Mouse (Mus musculus) gastrocnemius, adult 2 months (tissue): ENCODE measurements around the gene Rfx1. TPM values are rescaled to one million over a fixed set of nuclear protein-coding genes. Genes with fewer than 3 reads are reported as not detected.

Experiments
- DNase-seq: peaks from one replicate; pipeline ENCODE4 v3.0.0; 2022
- H3K27ac ChIP-seq: fragments of 200-600 bp; 2 replicates; pipeline ENCODE4 v1.8.1; 2022; ENCODE audit warnings: mild to moderate bottlenecking
- H3K4me3 ChIP-seq: fragments of 200-600 bp; 2 replicates; pipeline ENCODE4 v1.8.1; 2022; ENCODE audit warnings: mild to moderate bottlenecking, moderate library complexity
- CTCF ChIP-seq: fragments of 200-600 bp; IDR thresholded peaks from 2 replicates; pipeline ENCODE4 v1.8.1; 2022; ENCODE audit warnings: antibody characterized with exemption, mild to moderate bottlenecking, moderate library complexity
- intact Hi-C: fragments of 180-260 bp; cut with DNase I; formaldehyde crosslinking; loops from one replicate; pipeline ENCODE4 v1.15.1; 2025
- microRNA-seq: library from miRNA; unstranded; fragments of <30 nt; microRNA quantifications from one replicate; pipeline ENCODE4 v1.2.0, GENCODE M21; 2021
- total RNA-seq, 2 experiments: library from RNA; stranded (reverse); gene quantifications; 2 replicates each; pipeline ENCODE4 v1.2.3; 2021

Rfx1 gene
- total RNA-seq, 2 experiments from 2014 or later = 4.4 to 4.7 TPM

DNA sequence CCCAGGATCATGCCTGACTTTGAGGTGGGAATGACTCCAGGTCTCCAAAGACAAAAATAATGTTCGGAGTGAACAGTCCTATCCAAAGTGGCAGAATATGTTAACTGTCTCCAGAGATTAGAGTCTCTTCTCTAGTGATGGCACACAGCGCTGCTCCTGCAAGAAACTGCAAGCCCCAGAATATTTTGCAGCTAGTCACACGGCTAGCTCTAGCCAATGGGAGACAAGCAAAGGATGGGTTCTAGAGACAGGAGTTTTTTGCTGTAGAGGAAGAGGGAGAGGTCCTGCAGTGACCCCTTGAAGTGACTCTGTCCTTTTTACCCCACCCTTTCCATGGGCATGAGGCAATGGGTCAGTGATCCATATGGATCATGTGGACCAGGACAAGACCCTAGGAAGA, 71.2 kb downstream of the Rfx1 start:
- no peak for TF ChIP-seq CTCF
- H3K4me3 ChIP-seq = no peak overlapping the region
- intact Hi-C loops = no loop called here
- no peak for DNase-seq
- no peak overlapping the region for H3K27ac ChIP-seq

DNA sequence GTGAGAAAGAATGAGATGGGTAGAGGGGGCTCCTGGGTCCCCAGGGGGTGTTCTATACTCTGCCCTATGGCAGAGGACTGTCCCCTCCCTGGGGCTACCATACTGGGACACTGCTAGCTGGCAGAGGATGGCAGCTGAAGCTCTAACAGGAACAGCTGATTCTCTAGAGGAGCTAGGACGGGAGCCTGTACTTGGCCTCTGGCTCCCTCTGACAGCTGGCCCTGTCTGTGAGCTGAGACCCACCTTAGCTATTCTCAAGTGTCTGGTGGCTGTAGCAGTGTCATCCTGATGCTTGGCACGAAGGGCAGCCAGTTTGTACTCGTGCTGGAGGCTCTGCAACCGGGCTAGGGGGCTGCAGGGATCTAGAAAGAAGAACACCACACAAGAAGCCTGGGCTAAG, 74.2 kb downstream of the Rfx1 start:
- intact Hi-C loops = no loop called here
- H3K27ac ChIP-seq = no peak overlapping the region
- DNase-seq = no peak
- TF ChIP-seq CTCF = no peak
- H3K4me3 ChIP-seq = no peak overlapping the region

GRCm38 (mm10) chr8:84144636-84145245, 78.1 kb downstream of the Rfx1 start:
- H3K4me3 ChIP-seq = no peak overlapping the region
- DNase-seq = no peak
- H3K27ac ChIP-seq = no peak overlapping the region
- intact Hi-C loops = no loop called here
- TF ChIP-seq CTCF = no peak

Small RNAs within 50 kb of the gene (microRNA-seq; reads per million reads assigned to microRNA genes)
- gene Mir709 = not detected

Other genes with a start within 250 kb of the Rfx1 start
- gene Adgrl1, start 166.7 kb upstream of the Rfx1 start, total RNA-seq = 10 to 100 TPM; 14.7 to 22.5 TPM
- gene Gm10644, start 111.6 kb upstream of the Rfx1 start, total RNA-seq = under 1 TPM; 0.64 to 0.84 TPM
- under 1 TPM; 0.23 to 0.42 TPM for gene Asf1b, start 111.3 kb upstream of the Rfx1 start, total RNA-seq
- gene Prkaca, start 93.8 kb upstream of the Rfx1 start, total RNA-seq = 100 to 1,000 TPM; 137 to 165 TPM
- 10 to 100 TPM; 15.1 to 19.8 TPM for gene Samd1, start 69.2 kb upstream of the Rfx1 start, total RNA-seq
- under 1 TPM in 1 of 2 experiments, not detected in 1; 0.48 TPM for gene 1700067K01Rik, start 65.3 kb upstream of the Rfx1 start, total RNA-seq
- gene 2210011C24Rik, start 54.7 kb upstream of the Rfx1 start, total RNA-seq = 1 to 10 TPM; 1.5 to 2.1 TPM
- under 1 TPM in 1 of 2 experiments, not detected in 1; 0.31 TPM for gene Palm3, start 45.4 kb upstream of the Rfx1 start, total RNA-seq
- gene Il27ra, start 24.2 kb upstream of the Rfx1 start, total RNA-seq = under 1 TPM; 0.36 to 0.61 TPM
- gene Rln3, start 21.8 kb upstream of the Rfx1 start, total RNA-seq = not detected
- 1 to 10 TPM in 1 of 2 experiments, under 1 TPM in 1; 0.84 to 1.2 TPM for gene Gm10643, start 1.7 kb upstream of the Rfx1 start, total RNA-seq
- 1 to 10 TPM; 4.8 to 5.4 TPM for gene Dcaf15, start 37.9 kb downstream of the Rfx1 start, total RNA-seq
- not detected for gene Podnl1, start 59.2 kb downstream of the Rfx1 start, total RNA-seq
- gene Cc2d1a, start 81.1 kb downstream of the Rfx1 start, total RNA-seq = 10 to 100 TPM; 16.8 to 18.6 TPM
- gene 4930432K21Rik, start 81.2 kb downstream of the Rfx1 start, total RNA-seq = under 1 TPM; 0.28 to 0.50 TPM
- not detected for gene Nanos3, start 118.4 kb downstream of the Rfx1 start, total RNA-seq
- gene Zswim4, start 170.2 kb downstream of the Rfx1 start, total RNA-seq = 1 to 10 TPM; 5.2 to 8.6 TPM
- 100 to 1,000 TPM; 187 to 222 TPM for gene D8Ertd738e, start 182.9 kb downstream of the Rfx1 start, total RNA-seq
- gene Mri1, start 190.5 kb downstream of the Rfx1 start, total RNA-seq = 10 to 100 TPM; 14.0 to 15.9 TPM
- 1 to 10 TPM; 7.7 to 9.1 TPM for gene Ccdc130, start 203.5 kb downstream of the Rfx1 start, total RNA-seq